Comparison of ENCODE assay signal across 8 mouse cellular contexts in genomic region chr6:116674283-116674886, GRCm38 (mm10). TPM values are rescaled to one million over a fixed set of nuclear protein-coding genes. Genes with fewer than 3 reads are reported as not detected.
DNase-seq lines count a peak whose midpoint lies in the region; ATAC-seq and TF ChIP-seq lines count a peak whose summit lies in the region.

No protein-coding gene starts in this region.

- no peak for TF ChIP-seq CTCF in layer of hippocampus, adult 2 months (conservative IDR thresholded peaks at IDR 0.05)
- TF ChIP-seq CTCF in midbrain, postnatal 0 days (IDR thresholded peaks at IDR 0.05): no peak

- H3K4me3 ChIP-seq in layer of hippocampus, adult 2 months: peak overlapping the region; percentile 61
- H3K4me3 ChIP-seq in embryonic facial prominence, embryonic 11.5 days (ENCODE audit: low read depth, low read length): peak overlapping the region; percentile 55
- H3K4me3 ChIP-seq in intestine, embryonic 14.5 days (ENCODE audit: low read depth, low read length): peak overlapping the region; percentile 56
- peak overlapping the region; percentile 48 for H3K4me3 ChIP-seq in midbrain, postnatal 0 days (ENCODE audit: low read depth, low read length)

- H3K27me3 ChIP-seq in embryonic facial prominence, embryonic 11.5 days (ENCODE audit: control insufficient read depth, insufficient read depth, low read length): no peaks in the 10 kb centered on the region
- H3K27me3 ChIP-seq in intestine, embryonic 14.5 days (replicated peaks; ENCODE audit: control insufficient read depth, insufficient read depth, low read length): no peaks in the 10 kb centered on the region
- no peaks in the 10 kb centered on the region for H3K27me3 ChIP-seq in midbrain, postnatal 0 days (ENCODE audit: insufficient read depth, low read length)

- H3K4me1 ChIP-seq in embryonic facial prominence, embryonic 11.5 days (ENCODE audit: control insufficient read depth, insufficient read depth, low read length): no peaks in the 10 kb centered on the region; the same call in 1 of the 2 replicates
- peaks cover 31% of the 10 kb centered on the region for H3K4me1 ChIP-seq in intestine, embryonic 14.5 days (replicated peaks; ENCODE audit: control insufficient read depth, insufficient read depth, low read length)
- H3K4me1 ChIP-seq in midbrain, postnatal 0 days (ENCODE audit: insufficient read depth, low read length): peaks cover 14% of the 10 kb centered on the region

- H3K9ac ChIP-seq in embryonic facial prominence, embryonic 11.5 days (replicated peaks; ENCODE audit: low read length): peak overlapping the region; percentile 56
- H3K9ac ChIP-seq in intestine, embryonic 14.5 days (ENCODE audit: low read length): peak overlapping the region; percentile 40
- no peak overlapping the region; the same call in 1 of the 2 replicates for H3K9ac ChIP-seq in midbrain, postnatal 0 days (replicated peaks; ENCODE audit: low read length, poor library complexity, severe bottlenecking)

- peak overlapping the region; percentile 95 for H3K4me2 ChIP-seq in embryonic facial prominence, embryonic 11.5 days (ENCODE audit: low read depth, low read length)
- peak overlapping the region; percentile 97 for H3K4me2 ChIP-seq in intestine, embryonic 14.5 days (ENCODE audit: low read length)
- H3K4me2 ChIP-seq in midbrain, postnatal 0 days (ENCODE audit: low read depth, low read length, poor library complexity, severe bottlenecking): peak overlapping the region; percentile 93

- no peaks in the 10 kb centered on the region for H3K36me3 ChIP-seq in embryonic facial prominence, embryonic 11.5 days (replicated peaks; ENCODE audit: control insufficient read depth, insufficient read depth, low read depth, low read length)
- no peaks in the 10 kb centered on the region for H3K36me3 ChIP-seq in intestine, embryonic 14.5 days (ENCODE audit: control insufficient read depth, insufficient read depth, low read length)
- H3K36me3 ChIP-seq in midbrain, postnatal 0 days (ENCODE audit: insufficient read depth, low read length): no peaks in the 10 kb centered on the region

- H3K9me3 ChIP-seq in embryonic facial prominence, embryonic 11.5 days (replicated peaks; ENCODE audit: control insufficient read depth, low read length): no peaks in the 10 kb centered on the region
- no peaks in the 10 kb centered on the region for H3K9me3 ChIP-seq in intestine, embryonic 14.5 days (ENCODE audit: control insufficient read depth, low read length)
- H3K9me3 ChIP-seq in midbrain, postnatal 0 days (ENCODE audit: low read length): no peaks in the 10 kb centered on the region

- WGBS in embryonic facial prominence, embryonic 11.5 days: 21% methylated on average over 16 of the region's 16 CpGs
- 18% methylated on average over 16 of the region's 16 CpGs for WGBS in intestine, embryonic 14.5 days
- 22% methylated on average over 16 of the region's 16 CpGs for WGBS in midbrain, postnatal 0 days

- no peak for ATAC-seq in embryonic facial prominence, embryonic 11.5 days (replicated peaks; ENCODE audit: insufficient number of reproducible peaks, low FRiP score, low TSS enrichment, low read depth)
- peak; percentile 37; the same call in 1 of the 2 replicates for ATAC-seq in intestine, embryonic 14.5 days (replicated peaks; ENCODE audit: low FRiP score, low TSS enrichment, low read depth)
- ATAC-seq in midbrain, postnatal 0 days (ENCODE audit: low FRiP score): no peak

- no peak for DNase-seq in layer of hippocampus, adult 2 months (ENCODE audit: low spot score in 2 of 2)
- DNase-seq in layer of hippocampus, postnatal 10 days (ENCODE audit: low spot score in 2 of 2): no peak
- no peak for DNase-seq in embryonic facial prominence, embryonic 11.5 days (ENCODE audit: low spot score)
- no peak for DNase-seq in intestine, embryonic 14.5 days (ENCODE audit: low spot score)
- no peak for DNase-seq in midbrain, postnatal 0 days (ENCODE audit: low spot score)
- DNase-seq in adrenal gland, postnatal 25 days: no peak
- no peak for DNase-seq in adrenal gland, postnatal 10 days
- no peak for DNase-seq in left cerebral cortex, adult 9 months (ENCODE audit: low spot score in 2 of 2)

- peak overlapping the region; percentile 68; the same call in 1 of the 2 replicates for H3K27ac ChIP-seq in layer of hippocampus, adult 2 months
- H3K27ac ChIP-seq in embryonic facial prominence, embryonic 11.5 days (replicated peaks; ENCODE audit: low read depth, low read length): no peak overlapping the region
- H3K27ac ChIP-seq in intestine, embryonic 14.5 days (ENCODE audit: low read depth): peak overlapping the region; percentile 77
- no peak overlapping the region for H3K27ac ChIP-seq in midbrain, postnatal 0 days (ENCODE audit: low read depth, low read length)

RNA-seq across cellular contexts. Expression of gene Rassf4, which starts 0.6 kb away (rescaled TPM):
- 1 to 10 TPM; 3.8 to 6.0 TPM for total RNA-seq in layer of hippocampus, adult 2 months (2021)
- 1 to 10 TPM; 4.3 to 4.8 TPM for total RNA-seq in layer of hippocampus, postnatal 10 days (2021)
- polyA plus RNA-seq in embryonic facial prominence, embryonic 11.5 days (2014; fragmentation: Nextera tagmentation; extraction: Ambion mirVana): 15.3 and 17.6 TPM in 2 replicates
- polyA plus RNA-seq in intestine, embryonic 14.5 days (2014; fragmentation: Nextera tagmentation; extraction: Ambion mirVana): 12.6 and 13.8 TPM in 2 replicates
- 6.7 and 7.0 TPM in 2 replicates for total RNA-seq in midbrain, postnatal 0 days (2014; rRNA removed)
- polyA plus RNA-seq in midbrain, postnatal 0 days (2015; fragmentation: Nextera tagmentation; extraction: Ambion mirVana): 8.1 and 10.4 TPM in 2 replicates
- 2.2 and 4.8 TPM in 2 replicates for total RNA-seq in adrenal gland, postnatal 25 days (2021)
- total RNA-seq in adrenal gland, postnatal 10 days (2021): 1 to 10 TPM; 6.0 to 6.3 TPM

RNA-seq across cellular contexts. Expression of gene Depp1, which starts 24.0 kb away (rescaled TPM):
- total RNA-seq in layer of hippocampus, adult 2 months (2021): 1 to 10 TPM in 1 of 2 experiments, under 1 TPM in 1; 0.54 to 1.4 TPM
- 1 to 10 TPM; 1.7 to 3.9 TPM for total RNA-seq in layer of hippocampus, postnatal 10 days (2021)
- polyA plus RNA-seq in embryonic facial prominence, embryonic 11.5 days (2014; fragmentation: Nextera tagmentation; extraction: Ambion mirVana): 13.8 and 15.1 TPM in 2 replicates
- polyA plus RNA-seq in intestine, embryonic 14.5 days (2014; fragmentation: Nextera tagmentation; extraction: Ambion mirVana): 24.1 and 26.1 TPM in 2 replicates
- 1.4 and 5.0 TPM in 2 replicates for total RNA-seq in midbrain, postnatal 0 days (2014; rRNA removed)
- 3.1 TPM in 2 replicates for polyA plus RNA-seq in midbrain, postnatal 0 days (2015; fragmentation: Nextera tagmentation; extraction: Ambion mirVana)
- total RNA-seq in adrenal gland, postnatal 25 days (2021): 3.6 and 4.7 TPM in 2 replicates
- total RNA-seq in adrenal gland, postnatal 10 days (2021): 100 to 1,000 TPM in 1 of 2 experiments, 10 to 100 TPM in 1; 27.8 to 111 TPM

RNA-seq across cellular contexts. Expression of gene Tmem72, which starts 42.3 kb away (rescaled TPM):
- under 1 TPM; 0.59 to 0.82 TPM for total RNA-seq in layer of hippocampus, adult 2 months (2021)
- total RNA-seq in layer of hippocampus, postnatal 10 days (2021): 1 to 10 TPM in 1 of 2 experiments, under 1 TPM in 1; 0.18 to 4.4 TPM
- polyA plus RNA-seq in embryonic facial prominence, embryonic 11.5 days (2014; fragmentation: Nextera tagmentation; extraction: Ambion mirVana): 0.07 TPM in 2 replicates
- polyA plus RNA-seq in intestine, embryonic 14.5 days (2014; fragmentation: Nextera tagmentation; extraction: Ambion mirVana): 0.04 and 0.05 TPM in 2 replicates
- 0.19 and 1.4 TPM in 2 replicates for total RNA-seq in midbrain, postnatal 0 days (2014; rRNA removed)
- polyA plus RNA-seq in midbrain, postnatal 0 days (2015; fragmentation: Nextera tagmentation; extraction: Ambion mirVana): 0.02 and 0.14 TPM in 2 replicates
- 0.09 and 0.14 TPM in 2 replicates for total RNA-seq in adrenal gland, postnatal 25 days (2021)
- under 1 TPM; 0.09 to 0.33 TPM for total RNA-seq in adrenal gland, postnatal 10 days (2021)

RNA-seq across cellular contexts. Expression of gene Zfp422, which starts 45.6 kb away (rescaled TPM):
- 10 to 100 TPM; 21.2 to 22.1 TPM for total RNA-seq in layer of hippocampus, adult 2 months (2021)
- 10 to 100 TPM; 28.9 to 30.0 TPM for total RNA-seq in layer of hippocampus, postnatal 10 days (2021)
- polyA plus RNA-seq in embryonic facial prominence, embryonic 11.5 days (2014; fragmentation: Nextera tagmentation; extraction: Ambion mirVana): 332 and 353 TPM in 2 replicates
- 147 and 164 TPM in 2 replicates for polyA plus RNA-seq in intestine, embryonic 14.5 days (2014; fragmentation: Nextera tagmentation; extraction: Ambion mirVana)
- total RNA-seq in midbrain, postnatal 0 days (2014; rRNA removed): 62.8 and 64.5 TPM in 2 replicates
- polyA plus RNA-seq in midbrain, postnatal 0 days (2015; fragmentation: Nextera tagmentation; extraction: Ambion mirVana): 95.0 and 96.4 TPM in 2 replicates
- 18.8 and 24.6 TPM in 2 replicates for total RNA-seq in adrenal gland, postnatal 25 days (2021)
- 10 to 100 TPM; 26.2 to 27.4 TPM for total RNA-seq in adrenal gland, postnatal 10 days (2021)

Comparison
In these comparisons a context has a peak if more than half of its experiments do, and no peak if none do; other contexts are left out.
1. H3K27ac ChIP-seq: peak in layer of hippocampus, adult 2 months (single experiment) and intestine, embryonic 14.5 days (single experiment); none in embryonic facial prominence, embryonic 11.5 days (single experiment) and midbrain, postnatal 0 days (single experiment).
2. Peak in every context shown above with its lines, with median percentiles within 50 percentile points of each other: H3K4me3 ChIP-seq and H3K4me2 ChIP-seq.